Mouse (Mus musculus): ENCODE data around the gene Ppp1r14d. TPM values are rescaled to one million over a fixed set of nuclear protein-coding genes. Genes with fewer than 3 reads are reported as not detected.

Ppp1r14d gene
- polyA plus RNA-seq, 1 experiment, result 1.6 TPM

GRCm38 (mm10) chr2:119263813-119264212, 34.1 kb upstream of the Ppp1r14d start:
- H3K4me3 ChIP-seq (ENCODE audit: insufficient read depth, low read depth, low read length), result no peak overlapping the region
- no peaks in the 10 kb centered on the region for H3K27me3 ChIP-seq (replicated peaks; ENCODE audit: control insufficient read depth, insufficient read depth, low read length)
- DNase-seq, result no peak
- 69% methylated on average over 5 of the region's 5 CpGs for WGBS
- no peak overlapping the region for H3K27ac ChIP-seq (ENCODE audit: insufficient read depth, low read depth, low read length)
- TF ChIP-seq CTCF (conservative IDR thresholded peaks at IDR 0.05; ENCODE audit: insufficient read depth, insufficient read length, low read depth, low read length) (no peak), POLR2A (IDR thresholded peaks at IDR 0.05; ENCODE audit: low read depth, low read length) (no peak)
- peaks cover 9% of the 10 kb centered on the region for H3K4me1 ChIP-seq (ENCODE audit: control insufficient read depth, insufficient read depth, low read length)
- no peaks in the 10 kb centered on the region for H3K36me3 ChIP-seq (ENCODE audit: control insufficient read depth, insufficient read depth, low read length)

DNA sequence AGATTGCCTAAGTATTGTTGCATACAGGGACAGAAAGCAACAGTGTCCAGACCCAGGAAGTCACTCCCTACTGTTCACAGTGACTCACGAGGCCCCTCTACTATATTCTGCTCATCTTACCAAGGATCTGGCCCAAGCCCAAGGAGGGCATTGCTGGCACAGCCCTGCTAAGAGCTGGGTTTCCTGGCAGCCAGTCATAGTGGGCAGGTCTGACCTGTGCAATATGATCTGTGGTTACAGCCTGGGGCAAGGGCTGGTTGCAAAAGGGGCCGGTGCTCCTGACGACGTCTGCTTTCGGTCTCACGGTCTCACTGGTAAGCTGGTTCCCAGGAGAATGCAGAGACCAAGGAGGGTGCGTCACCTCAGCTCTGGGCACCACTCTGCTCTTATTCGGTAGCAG, 33.3 kb upstream of the Ppp1r14d start:
- DNase-seq, result peak; percentile 84
- Histone ChIP-seq H3K4me3 (ENCODE audit: insufficient read depth, low read depth, low read length) (peak overlapping the region; percentile 11; the same call in 1 of the 2 replicates), H3K4me1 (ENCODE audit: control insufficient read depth, insufficient read depth, low read length) (peaks cover 9% of the 10 kb centered on the region), H3K36me3 (ENCODE audit: control insufficient read depth, insufficient read depth, low read length) (no peaks in the 10 kb centered on the region), H3K27me3 (replicated peaks; ENCODE audit: control insufficient read depth, insufficient read depth, low read length) (no peaks in the 10 kb centered on the region), H3K27ac (ENCODE audit: insufficient read depth, low read depth, low read length) (no peak overlapping the region)
- TF ChIP-seq CTCF (conservative IDR thresholded peaks at IDR 0.05; ENCODE audit: insufficient read depth, insufficient read length, low read depth, low read length) (no peak), POLR2A (IDR thresholded peaks at IDR 0.05; ENCODE audit: low read depth, low read length) (no peak)
- 9% methylated on average over 8 of the region's 8 CpGs for WGBS

- Histone ChIP-seq H3K27ac (ENCODE audit: insufficient read depth, low read depth, low read length) (no peak overlapping the region), H3K4me3 (ENCODE audit: insufficient read depth, low read depth, low read length) (no peak overlapping the region), H3K27me3 (replicated peaks; ENCODE audit: control insufficient read depth, insufficient read depth, low read length) (no peaks in the 10 kb centered on the region), H3K4me1 (ENCODE audit: control insufficient read depth, insufficient read depth, low read length) (peaks cover 9% of the 10 kb centered on the region), H3K36me3 (ENCODE audit: control insufficient read depth, insufficient read depth, low read length) (no peaks in the 10 kb centered on the region)
- DNase-seq, result no peak
- TF ChIP-seq POLR2A (IDR thresholded peaks at IDR 0.05; ENCODE audit: low read depth, low read length) (no peak), CTCF (conservative IDR thresholded peaks at IDR 0.05; ENCODE audit: insufficient read depth, insufficient read length, low read depth, low read length) (no peak)
- WGBS, result 75% methylated on average over 2 of the region's 2 CpGs
Measured at GRCm38 (mm10) chr2:119261326-119261725, 31.6 kb upstream of the Ppp1r14d start.

GRCm38 (mm10) chr2:119260518-119260917, 30.8 kb upstream of the Ppp1r14d start:
- no peak for TF ChIP-seq POLR2A (IDR thresholded peaks at IDR 0.05; ENCODE audit: low read depth, low read length)
- TF ChIP-seq CTCF (conservative IDR thresholded peaks at IDR 0.05; ENCODE audit: insufficient read depth, insufficient read length, low read depth, low read length), result no peak
- Histone ChIP-seq H3K27ac (ENCODE audit: insufficient read depth, low read depth, low read length) (no peak overlapping the region), H3K36me3 (ENCODE audit: control insufficient read depth, insufficient read depth, low read length) (no peaks in the 10 kb centered on the region), H3K4me3 (ENCODE audit: insufficient read depth, low read depth, low read length) (no peak overlapping the region), H3K4me1 (ENCODE audit: control insufficient read depth, insufficient read depth, low read length) (peaks cover 9% of the 10 kb centered on the region), H3K27me3 (replicated peaks; ENCODE audit: control insufficient read depth, insufficient read depth, low read length) (no peaks in the 10 kb centered on the region)
- DNase-seq, result no peak
- WGBS, result 77% methylated on average over 1 of the region's 1 CpGs

DNA sequence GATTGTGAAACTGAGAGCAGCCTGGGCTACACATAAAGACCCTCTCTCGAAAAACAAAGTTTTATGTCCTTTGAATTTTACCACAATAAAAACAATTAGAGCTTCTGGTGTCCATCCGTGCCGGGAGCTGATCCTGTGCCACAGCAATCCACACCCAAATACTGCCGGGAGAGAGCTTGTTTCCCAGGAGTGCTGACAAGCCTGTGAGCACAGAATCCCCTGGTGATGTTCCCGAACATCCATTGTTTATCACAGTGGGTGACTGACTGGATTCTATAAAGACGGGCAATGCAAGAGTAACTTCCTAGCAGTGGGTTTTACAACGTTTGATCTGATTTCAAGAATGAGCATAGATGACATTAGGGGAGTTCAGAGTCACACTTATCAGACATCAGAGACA, 25.3 kb upstream of the Ppp1r14d start:
- TF ChIP-seq POLR2A (IDR thresholded peaks at IDR 0.05; ENCODE audit: low read depth, low read length) (no peak), CTCF (conservative IDR thresholded peaks at IDR 0.05; ENCODE audit: insufficient read depth, insufficient read length, low read depth, low read length) (no peak)
- Histone ChIP-seq H3K36me3 (ENCODE audit: control insufficient read depth, insufficient read depth, low read length) (no peaks in the 10 kb centered on the region), H3K4me3 (ENCODE audit: insufficient read depth, low read depth, low read length) (no peak overlapping the region), H3K27ac (ENCODE audit: insufficient read depth, low read depth, low read length) (no peak overlapping the region), H3K27me3 (replicated peaks; ENCODE audit: control insufficient read depth, insufficient read depth, low read length) (no peaks in the 10 kb centered on the region), H3K4me1 (ENCODE audit: control insufficient read depth, insufficient read depth, low read length) (peaks cover 11% of the 10 kb centered on the region; the same call in 1 of the 2 replicates)
- no peak for DNase-seq
- WGBS, result 27% methylated on average over 7 of the region's 7 CpGs

DNA sequence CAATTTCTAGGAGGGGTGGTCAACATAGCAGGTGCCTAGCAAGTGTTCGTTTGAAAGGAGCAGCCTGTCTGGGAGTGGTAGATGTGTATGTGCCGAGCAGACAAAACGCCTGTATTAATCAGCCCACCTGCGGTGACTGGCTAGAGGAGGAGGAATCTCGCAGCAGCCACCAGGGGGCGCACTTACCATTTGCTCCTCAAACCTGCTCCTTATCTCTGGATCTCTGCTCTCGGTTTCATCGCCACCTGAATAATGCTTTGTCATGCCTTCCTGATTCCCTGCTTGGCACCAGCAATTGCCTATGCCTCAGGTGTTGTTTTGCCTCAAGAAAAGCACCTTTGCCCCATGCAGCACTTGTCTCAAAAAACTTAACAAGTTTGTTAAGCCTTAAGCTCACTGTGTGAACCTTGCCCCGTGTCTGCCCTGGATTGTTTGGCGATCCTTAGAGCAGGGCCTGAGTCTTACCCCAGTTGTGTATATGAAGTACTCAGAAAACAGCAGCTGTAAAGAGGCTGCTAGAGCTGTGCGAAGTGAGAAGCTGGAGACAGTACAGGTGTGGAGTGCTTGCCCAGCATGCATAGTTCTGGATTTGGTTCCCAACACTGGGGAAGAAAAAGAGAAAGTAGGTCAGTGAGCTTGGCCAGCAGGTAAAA, 21.2 kb upstream of the Ppp1r14d start:
- TF ChIP-seq CTCF (conservative IDR thresholded peaks at IDR 0.05; ENCODE audit: insufficient read depth, insufficient read length, low read depth, low read length) (peak; percentile 95), POLR2A (IDR thresholded peaks at IDR 0.05; ENCODE audit: low read depth, low read length) (no peak)
- Histone ChIP-seq H3K27ac (ENCODE audit: insufficient read depth, low read depth, low read length) (peak overlapping the region; percentile 72), H3K27me3 (replicated peaks; ENCODE audit: control insufficient read depth, insufficient read depth, low read length) (no peaks in the 10 kb centered on the region), H3K4me1 (ENCODE audit: control insufficient read depth, insufficient read depth, low read length) (peaks cover 16% of the 10 kb centered on the region; the same call in 1 of the 2 replicates), H3K4me3 (ENCODE audit: insufficient read depth, low read depth, low read length) (no peak overlapping the region), H3K36me3 (ENCODE audit: control insufficient read depth, insufficient read depth, low read length) (no peaks in the 10 kb centered on the region)
- WGBS, result 7% methylated on average over 11 of the region's 11 CpGs
- DNase-seq, result peak; percentile 94

DNA sequence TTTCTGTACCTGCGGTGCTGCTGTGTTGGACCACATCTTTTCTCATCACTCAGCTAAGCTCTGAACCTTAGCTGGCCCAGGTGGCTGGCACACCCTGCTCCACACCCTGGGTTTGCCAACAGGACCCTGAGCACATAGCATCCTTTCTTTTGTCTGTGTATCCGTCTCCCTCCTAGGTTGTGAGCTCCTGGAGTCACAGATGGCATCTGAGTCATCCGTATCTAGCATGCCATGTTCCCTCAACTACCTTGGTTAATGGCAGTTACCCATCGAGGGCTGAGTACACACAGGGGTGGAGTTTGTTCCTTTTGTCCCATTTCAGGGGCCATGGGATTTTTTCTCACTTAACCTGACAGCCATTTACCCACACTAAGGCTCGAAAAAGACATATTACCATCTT, 20.7 kb upstream of the Ppp1r14d start:
- no peak for TF ChIP-seq CTCF (conservative IDR thresholded peaks at IDR 0.05; ENCODE audit: insufficient read depth, insufficient read length, low read depth, low read length)
- TF ChIP-seq POLR2A (IDR thresholded peaks at IDR 0.05; ENCODE audit: low read depth, low read length), result no peak
- WGBS, result 46% methylated on average over 5 of the region's 5 CpGs
- no peak overlapping the region for H3K4me3 ChIP-seq (ENCODE audit: insufficient read depth, low read depth, low read length)
- no peak for DNase-seq
- no peaks in the 10 kb centered on the region for H3K27me3 ChIP-seq (replicated peaks; ENCODE audit: control insufficient read depth, insufficient read depth, low read length)
- no peaks in the 10 kb centered on the region for H3K36me3 ChIP-seq (ENCODE audit: control insufficient read depth, insufficient read depth, low read length)
- peak overlapping the region; percentile 9; the same call in 1 of the 2 replicates for H3K27ac ChIP-seq (ENCODE audit: insufficient read depth, low read depth, low read length)
- peaks cover 16% of the 10 kb centered on the region; the same call in 1 of the 2 replicates for H3K4me1 ChIP-seq (ENCODE audit: control insufficient read depth, insufficient read depth, low read length)

All from kidney, adult 2 months (tissue).